Mouse (Mus musculus) layer of hippocampus, postnatal 25 days (tissue): ENCODE data around the gene Rhbdd2. TPM values are rescaled to one million over a fixed set of nuclear protein-coding genes. Genes with fewer than 3 reads are reported as not detected.

Experiments
- DNase-seq, 2 experiments: peaks; one replicate each; pipeline ENCODE4 v3.0.0; 2022; ENCODE audit warnings: mixed read lengths in 2 of 2, low spot score in 1 of 2; ENCODE audit errors: extremely low spot score in 1 of 2
- total RNA-seq, 2 experiments: library from RNA; stranded (reverse); gene quantifications; 2 replicates each; pipeline ENCODE4 v1.2.3; 2021

Rhbdd2 gene
- total RNA-seq, 2 experiments from 2014 or later = 80.1 to 81.0 TPM

- DNase-seq = no peak
Measured at GRCm38 (mm10) chr5:135677251-135677650, 44.8 kb downstream of the Rhbdd2 start.

- no peak for DNase-seq
Measured at GRCm38 (mm10) chr5:135678481-135678880, 46.1 kb downstream of the Rhbdd2 start.

- DNase-seq = no peak
Measured at GRCm38 (mm10) chr5:135680967-135681545, 48.6 kb downstream of the Rhbdd2 start.

GRCm38 (mm10) chr5:135682009-135682408 is 49.6 kb downstream of the Rhbdd2 start:
- no peak for DNase-seq

GRCm38 (mm10) chr5:135682942-135683570 is 50.6 kb downstream of the Rhbdd2 start:
- no peak for DNase-seq

GRCm38 (mm10) chr5:135690401-135690800 is 58.0 kb downstream of the Rhbdd2 start:
- DNase-seq = no peak

- DNase-seq = no peak
Measured at GRCm38 (mm10) chr5:135691266-135691665, 58.8 kb downstream of the Rhbdd2 start.

- no peak for DNase-seq
Measured at GRCm38 (mm10) chr5:135693281-135693853, 60.9 kb downstream of the Rhbdd2 start.

GRCm38 (mm10) chr5:135695277-135695721 is 62.9 kb downstream of the Rhbdd2 start:
- no peak for DNase-seq

Other genes with a start within 250 kb of the Rhbdd2 start
- gene Pom121, start 238.1 kb upstream of the Rhbdd2 start, total RNA-seq = 10 to 100 TPM; 48.9 to 51.7 TPM
- gene Hip1, start 87.5 kb upstream of the Rhbdd2 start, total RNA-seq = 10 to 100 TPM; 37.9 to 39.2 TPM
- not detected for gene Ccl26, start 69.0 kb upstream of the Rhbdd2 start, total RNA-seq
- gene Ccl24, start 59.6 kb upstream of the Rhbdd2 start, total RNA-seq = under 1 TPM in 1 of 2 experiments, not detected in 1; 0.54 TPM
- gene Por, start 37.4 kb downstream of the Rhbdd2 start, total RNA-seq = 100 to 1,000 TPM in 1 of 2 experiments, 10 to 100 TPM in 1; 100.0 to 102 TPM
- 10 to 100 TPM; 16.3 to 20.4 TPM for gene Tmem120a, start 111.8 kb downstream of the Rhbdd2 start, total RNA-seq
- under 1 TPM in 1 of 2 experiments, not detected in 1; 0.40 TPM for gene Styxl1, start 145.8 kb downstream of the Rhbdd2 start, total RNA-seq
- 100 to 1,000 TPM; 397 to 426 TPM for gene Mdh2, start 145.9 kb downstream of the Rhbdd2 start, total RNA-seq
- 10 to 100 TPM; 62.7 to 81.7 TPM for gene Srrm3, start 174.3 kb downstream of the Rhbdd2 start, total RNA-seq